Mouse (Mus musculus): ENCODE results near the gene Iqcf3. TPM values are rescaled to one million over a fixed set of nuclear protein-coding genes. Genes with fewer than 3 reads are reported as not detected.

Iqcf3 gene
- total RNA-seq, 4 experiments from 2014 or later: not detected

DNA sequence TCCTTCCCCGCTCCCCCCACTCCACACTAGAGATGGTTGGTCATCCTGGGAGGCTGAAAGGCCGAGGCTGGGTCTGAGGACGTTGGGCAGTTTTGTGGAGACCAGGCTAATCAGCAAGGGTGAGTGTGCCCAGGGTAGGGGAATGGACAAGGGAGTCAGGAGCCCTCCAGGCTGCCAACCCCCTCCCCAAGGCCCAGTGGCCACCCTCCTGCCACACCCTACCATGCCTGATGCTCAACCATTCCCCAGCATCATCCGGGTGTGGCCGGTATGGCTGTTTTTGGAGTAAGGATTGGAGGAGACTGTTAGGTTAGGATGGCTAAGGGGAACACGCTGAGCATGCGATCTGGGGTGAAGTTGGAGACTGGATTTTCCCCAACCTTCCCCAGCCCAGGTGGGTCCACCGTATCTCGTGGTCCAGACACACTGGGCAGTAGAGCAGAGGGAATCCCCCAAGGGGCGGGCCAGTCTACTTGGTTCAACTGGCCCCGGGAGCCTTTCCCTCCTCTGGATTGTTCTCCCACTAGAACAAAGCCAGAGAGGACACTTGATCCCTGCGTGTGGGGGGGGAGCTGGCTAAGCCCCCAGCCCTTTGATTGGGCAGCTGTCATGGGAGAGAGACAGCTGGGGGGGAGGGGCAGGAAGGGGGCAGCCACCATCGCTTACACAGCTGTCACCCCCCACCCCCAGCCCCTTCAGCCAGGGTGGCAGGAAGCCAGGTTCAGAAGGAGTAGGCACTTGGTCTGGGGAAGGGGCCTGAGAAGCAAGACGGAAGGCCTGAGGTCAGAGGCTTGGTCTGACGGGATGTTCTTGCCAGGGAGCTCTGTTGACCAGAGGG is 104.9 kb downstream of the Iqcf3 start:
- DNase-seq (ENCODE audit: low spot score in 2 of 2): no peak

DNA sequence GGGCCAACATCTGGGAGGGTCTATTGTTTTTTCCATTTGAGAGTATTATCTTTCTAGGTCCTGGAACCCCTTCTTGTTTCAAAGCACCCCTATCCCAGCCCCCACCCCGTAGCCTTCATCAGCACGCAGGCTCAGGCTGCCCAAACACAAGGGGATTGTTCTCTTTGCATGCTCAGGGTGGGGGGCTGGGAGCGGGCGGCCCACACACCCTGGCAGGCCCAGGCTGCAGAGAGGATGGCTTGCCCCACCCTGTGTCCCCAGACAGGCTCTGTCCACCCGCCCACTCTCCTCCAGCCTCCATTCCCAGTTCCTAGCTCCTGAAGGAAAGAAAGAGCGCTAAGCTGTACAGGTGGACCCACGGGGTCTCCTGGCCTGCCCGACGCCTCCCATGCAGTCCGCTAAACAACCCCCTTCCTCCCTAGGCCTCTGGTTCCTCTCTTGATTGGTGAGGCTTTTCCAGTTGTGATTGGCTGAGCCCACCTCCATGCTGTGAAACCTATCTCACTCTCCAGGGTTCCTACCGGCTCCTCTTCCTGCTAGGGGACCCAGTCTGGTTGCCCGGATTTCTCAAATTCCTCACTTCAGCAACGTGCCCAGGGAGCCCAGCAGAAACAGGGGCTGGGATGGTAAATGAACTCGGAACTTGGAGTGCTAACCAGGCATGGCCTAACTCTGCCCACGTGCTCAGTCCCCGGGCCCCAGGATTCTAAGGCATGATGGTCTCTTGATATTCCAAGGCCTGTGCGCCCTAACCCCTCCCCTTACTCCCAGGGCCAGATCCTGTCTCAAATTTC is 106.3 kb downstream of the Iqcf3 start:
- DNase-seq (ENCODE audit: low spot score in 2 of 2): no peak

DNA sequence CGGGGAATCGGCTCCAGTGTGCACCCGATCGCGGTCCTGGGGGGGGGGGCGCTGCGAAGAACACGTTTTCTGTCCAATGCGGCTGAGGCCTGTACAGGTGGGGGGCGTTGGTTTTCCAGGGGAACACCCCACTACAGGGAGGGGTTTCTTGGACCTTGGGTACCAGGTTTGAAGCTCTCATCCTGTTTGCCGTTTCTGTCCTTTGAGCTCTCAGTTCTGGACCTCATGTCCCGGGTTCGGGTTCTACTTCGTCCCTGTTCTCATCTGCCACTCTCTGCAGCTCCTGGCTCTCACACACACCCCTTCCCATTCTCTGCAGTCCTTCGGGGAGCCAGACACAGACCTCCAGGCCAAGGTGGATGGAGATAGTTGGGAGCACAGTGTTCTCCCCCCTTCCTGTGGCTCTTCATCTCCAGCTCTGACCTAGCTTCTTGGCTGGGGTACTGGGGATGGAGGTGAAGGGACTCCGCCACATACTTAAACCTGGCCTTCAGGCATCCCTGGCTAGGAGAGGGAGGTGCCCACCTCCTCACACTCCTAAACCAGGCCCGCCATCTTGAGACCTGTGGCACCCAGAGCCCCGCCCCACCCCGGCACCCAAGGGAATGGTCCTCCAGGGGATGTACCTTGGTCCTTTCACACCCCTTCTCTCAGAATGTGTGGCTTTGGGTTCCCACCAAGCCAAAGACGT is 107.2 kb downstream of the Iqcf3 start:
- no peak for DNase-seq (ENCODE audit: low spot score in 2 of 2)

DNA sequence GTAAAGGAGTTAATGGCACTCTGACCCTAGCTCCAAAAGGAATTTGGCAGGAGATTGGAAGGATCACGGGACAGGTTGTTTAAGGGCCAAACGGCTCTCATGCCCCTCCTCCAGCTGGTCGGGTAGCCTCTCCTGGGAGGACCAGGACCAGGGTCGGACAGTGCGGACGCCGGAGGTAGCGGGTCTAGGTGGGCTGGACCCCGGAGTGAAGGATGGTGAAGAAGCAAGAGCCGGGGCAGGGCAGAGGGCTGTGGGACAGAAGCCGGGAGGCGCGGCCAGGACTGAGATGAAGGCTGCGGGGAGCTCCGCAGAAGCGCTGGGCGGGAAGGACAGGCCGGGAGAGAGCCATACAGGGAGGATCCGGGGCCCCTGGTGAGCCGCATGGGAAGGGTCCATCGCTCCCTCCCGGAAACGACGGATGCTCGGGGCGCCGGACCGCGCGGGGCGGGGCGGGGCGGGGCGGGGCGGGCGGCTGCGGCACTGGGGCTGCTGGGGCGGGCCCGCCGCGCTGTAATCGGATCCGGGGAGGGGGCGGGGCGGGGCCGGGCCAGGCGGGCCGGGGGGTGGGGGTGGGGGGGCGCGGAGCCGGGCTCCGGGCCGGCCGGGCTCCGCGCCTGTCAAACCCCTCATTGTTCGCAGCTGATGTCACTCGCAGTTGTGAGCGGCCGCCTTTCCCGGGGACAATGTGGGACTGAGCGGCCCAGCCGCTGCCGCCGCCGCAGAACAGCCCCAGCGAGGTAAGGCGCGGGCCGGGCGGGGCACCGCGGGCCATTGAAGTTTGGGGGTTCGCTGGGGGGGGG is 108.0 kb downstream of the Iqcf3 start, which contains the start of gene Pcbp4:
Gene Pcbp4, plus strand, starts transcription at position 21 of the 800 bp plus-strand sequence.
- DNase-seq (ENCODE audit: low spot score in 2 of 2): peak in 1 of 2 experiments; percentile 56

Other genes with a start within 250 kb of the Iqcf3 start
- gene Dusp7, start 193.0 kb downstream of the Iqcf3 start, total RNA-seq (2022): 10 to 100 TPM; 15.4 to 53.2 (median 35.0) TPM
- 100 to 1,000 TPM; 259 to 320 (median 274) TPM for gene Rpl29, start 132.2 kb downstream of the Iqcf3 start, total RNA-seq (2022)
- 10 to 100 TPM in 2 of 4 experiments, 1 to 10 TPM in 2; 6.2 to 13.0 (median 9.1) TPM for gene Acy1, start 123.3 kb downstream of the Iqcf3 start, total RNA-seq (2022)
- 1 to 10 TPM; 2.1 to 3.8 (median 3.3) TPM for gene Abhd14b, start 114.2 kb downstream of the Iqcf3 start, total RNA-seq (2022)
- 10 to 100 TPM; 15.2 to 17.8 (median 16.7) TPM for gene Abhd14a, start 114.0 kb downstream of the Iqcf3 start, total RNA-seq (2022)
- gene Pcbp4, start 108.3 kb downstream of the Iqcf3 start, total RNA-seq (2022): 10 to 100 TPM; 49.9 to 70.6 (median 61.3) TPM
- gene Gpr62, start 95.7 kb downstream of the Iqcf3 start, total RNA-seq (2022): under 1 TPM in 2 of 4 experiments, not detected in 2; 0.12 to 0.43 TPM
- gene Rrp9, start 85.7 kb downstream of the Iqcf3 start, total RNA-seq (2022): 10 to 100 TPM; 16.8 to 26.0 (median 20.8) TPM
- 10 to 100 TPM; 61.1 to 71.7 (median 70.1) TPM for gene Parp3, start 84.7 kb downstream of the Iqcf3 start, total RNA-seq (2022)
- gene Iqcf1, start 61.7 kb downstream of the Iqcf3 start, total RNA-seq (2022): not detected
- gene Iqcf5, start 47.1 kb downstream of the Iqcf3 start, total RNA-seq (2022): not detected
- not detected for gene Iqcf4, start 9.4 kb upstream of the Iqcf3 start, total RNA-seq (2022)
- gene Iqcf6, start 65.0 kb upstream of the Iqcf3 start, total RNA-seq (2022): not detected
- gene Grm2, start 94.5 kb upstream of the Iqcf3 start, total RNA-seq (2022): not detected
- 10 to 100 TPM; 28.1 to 37.7 (median 33.5) TPM for gene Tex264, start 124.3 kb upstream of the Iqcf3 start, total RNA-seq (2022)
- gene Rad54l2, start 227.6 kb upstream of the Iqcf3 start, total RNA-seq (2022): 1 to 10 TPM; 6.2 to 7.8 (median 7.2) TPM

Measured in gastrocnemius, adult 8-10 months (tissue).